Mouse (Mus musculus) right cerebral cortex, postnatal 4 days (tissue): Measurements from ENCODE around the gene Gm26620.

Experiments used
- DNase-seq: peaks from one replicate; pipeline ENCODE4 v3.0.0-alpha.2; 2022

Gm26620 gene

DNA sequence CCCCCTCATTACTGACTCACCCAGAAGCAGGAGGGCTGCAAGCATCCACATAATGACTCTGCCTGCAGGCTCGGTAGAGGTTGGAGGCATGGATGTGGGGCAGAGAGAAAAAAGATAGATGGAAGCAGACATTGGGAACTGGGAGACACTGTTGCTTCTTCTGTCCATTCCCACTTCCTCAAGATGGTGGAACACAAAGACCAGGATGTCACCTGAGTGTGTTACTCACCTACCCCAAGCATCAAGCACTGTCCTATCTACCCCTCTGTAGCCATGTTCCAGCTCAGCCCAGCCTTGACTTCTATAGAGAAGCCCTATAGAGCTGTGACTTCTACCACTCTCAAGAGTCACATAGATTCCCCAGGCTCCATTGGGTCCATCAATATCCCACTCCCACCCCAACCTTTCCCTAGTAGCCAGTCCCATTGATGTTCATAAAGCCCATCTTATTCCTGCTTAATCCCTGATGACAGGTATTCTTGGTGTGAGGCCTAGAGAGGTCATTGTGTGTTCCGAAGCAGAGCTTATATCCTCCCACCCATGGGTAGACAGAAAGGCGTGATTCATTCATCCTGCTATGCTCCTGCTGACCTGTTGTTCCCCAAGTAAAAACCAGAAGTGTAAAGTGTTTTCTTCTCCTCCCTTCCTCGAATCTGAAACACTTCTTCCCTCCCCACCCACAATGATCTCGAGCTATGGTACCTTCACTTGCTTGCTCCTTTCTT is 28.2 kb downstream of the Gm26620 start, which contains the start of gene Fcrlb:
Fcrlb (minus strand) TSS at position 51 of the 725 bp plus-strand sequence.
- DNase-seq = no peak

GRCm38 (mm10) chr1:170915657-170916056 is 30.8 kb downstream of the Gm26620 start:
- no peak for DNase-seq

GRCm38 (mm10) chr1:170919308-170919707 is 34.4 kb downstream of the Gm26620 start:
- no peak for DNase-seq

DNA sequence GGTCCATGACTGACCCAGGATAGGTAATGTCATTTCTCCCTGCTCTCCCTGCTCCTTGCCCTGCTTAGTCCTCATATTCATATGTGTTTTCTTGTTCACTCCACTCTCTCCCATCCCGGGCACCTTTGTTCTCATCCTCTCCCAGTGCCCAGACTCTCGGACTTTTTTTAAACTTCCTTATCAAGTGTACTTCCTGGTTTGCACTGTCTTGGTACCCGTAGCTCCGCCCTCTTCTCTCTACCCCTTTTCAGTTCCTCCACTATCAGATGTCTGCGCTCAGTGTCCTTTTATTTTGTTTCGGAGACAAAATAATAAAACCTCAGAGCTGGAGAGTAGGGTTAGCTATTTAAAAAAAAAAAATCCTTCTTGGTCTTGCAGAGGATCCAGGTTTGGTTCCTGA is 39.6 kb downstream of the Gm26620 start:
- no peak for DNase-seq

GRCm38 (mm10) chr1:170926941-170927340 is 42.1 kb downstream of the Gm26620 start:
- no peak for DNase-seq

DNA sequence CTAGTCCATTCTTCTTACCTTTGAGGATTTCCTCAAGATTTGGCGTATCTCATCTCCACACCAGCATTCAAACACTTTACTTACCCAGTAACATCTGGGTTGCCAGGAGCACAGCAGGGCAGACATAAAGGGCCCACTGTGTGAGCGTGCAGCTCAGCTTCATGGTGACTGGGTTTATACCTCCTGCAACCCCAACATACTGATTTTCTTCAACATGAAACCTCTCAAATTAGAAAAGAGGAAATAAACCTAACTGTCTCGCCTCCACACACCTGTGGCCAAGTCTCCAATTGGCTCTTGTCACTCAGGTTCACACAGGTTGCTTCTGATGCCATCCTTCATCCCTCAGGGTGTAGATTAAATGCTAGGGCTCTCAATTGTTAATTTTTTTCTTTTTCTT is 42.5 kb downstream of the Gm26620 start, which contains the start of gene Fcrla:
Fcrla (minus strand) TSS at position 206 of the 400 bp plus-strand sequence.
- no peak for DNase-seq

GRCm38 (mm10) chr1:170928467-170928866 is 43.6 kb downstream of the Gm26620 start:
- DNase-seq = no peak

- DNase-seq = no peak
Measured at GRCm38 (mm10) chr1:170929245-170929644, 44.4 kb downstream of the Gm26620 start.

GRCm38 (mm10) chr1:170932043-170932442 is 47.2 kb downstream of the Gm26620 start:
- DNase-seq = no peak

DNA sequence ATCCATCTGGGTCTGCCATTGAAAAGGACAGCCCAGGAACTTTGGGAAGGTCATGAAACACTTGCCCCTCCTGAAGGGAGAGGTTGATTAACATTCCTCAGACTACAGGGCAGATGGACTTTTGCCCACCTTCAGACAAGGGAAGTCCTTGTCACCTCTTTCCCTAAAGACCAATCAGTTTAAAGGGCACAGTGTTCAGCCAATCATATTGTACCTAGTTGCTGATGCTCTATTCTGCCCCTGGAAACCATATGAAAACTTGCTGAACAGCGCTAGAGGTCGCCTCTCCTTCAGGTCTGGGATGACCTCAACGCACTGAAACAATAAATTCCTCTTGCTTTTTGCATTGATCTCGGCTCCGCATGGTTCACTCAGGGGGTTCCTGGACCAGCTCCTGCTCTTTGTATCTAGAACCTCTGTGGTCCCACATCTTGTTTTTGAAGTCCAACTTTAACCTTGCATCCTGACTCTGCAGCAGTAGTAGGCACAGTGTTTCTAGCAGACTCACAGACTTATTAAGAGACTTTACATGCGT is 48.6 kb downstream of the Gm26620 start:
- DNase-seq = no peak

- DNase-seq = no peak
Measured at GRCm38 (mm10) chr1:170933940-170934339, 49.1 kb downstream of the Gm26620 start.

- DNase-seq = no peak
Measured at GRCm38 (mm10) chr1:170934383-170934782, 49.5 kb downstream of the Gm26620 start.
